Mouse (Mus musculus): ENCODE measurements around the gene L3mbtl2.

The L3mbtl2 gene

GRCm38 (mm10) chr15:81708991-81709390, 45.3 kb downstream of the L3mbtl2 start:
- DNase-seq (ENCODE audit: low read depth, low spot score), result no peak

GRCm38 (mm10) chr15:81709686-81710085, 46.0 kb downstream of the L3mbtl2 start:
- DNase-seq (ENCODE audit: low read depth, low spot score), result no peak

- DNase-seq (ENCODE audit: low read depth, low spot score), result no peak
Measured at GRCm38 (mm10) chr15:81710801-81711200, 47.1 kb downstream of the L3mbtl2 start.

- no peak for DNase-seq (ENCODE audit: low read depth, low spot score)
Measured at GRCm38 (mm10) chr15:81713742-81714141, 50.1 kb downstream of the L3mbtl2 start.

- no peak for DNase-seq (ENCODE audit: low read depth, low spot score)
Measured at GRCm38 (mm10) chr15:81718336-81719138, 54.8 kb downstream of the L3mbtl2 start.

GRCm38 (mm10) chr15:81719139-81719531, 55.4 kb downstream of the L3mbtl2 start:
- no peak for DNase-seq (ENCODE audit: low read depth, low spot score)

- DNase-seq (ENCODE audit: low read depth, low spot score), result no peak
Measured at GRCm38 (mm10) chr15:81722361-81722760, 58.7 kb downstream of the L3mbtl2 start.

GRCm38 (mm10) chr15:81723653-81724052, 60.0 kb downstream of the L3mbtl2 start:
- DNase-seq (ENCODE audit: low read depth, low spot score), result no peak

- no peak for DNase-seq (ENCODE audit: low read depth, low spot score)
Measured at GRCm38 (mm10) chr15:81725965-81726364, 62.3 kb downstream of the L3mbtl2 start.

- DNase-seq (ENCODE audit: low read depth, low spot score), result no peak
Measured at GRCm38 (mm10) chr15:81729241-81729791, 65.6 kb downstream of the L3mbtl2 start.

GRCm38 (mm10) chr15:81729792-81730635, 66.3 kb downstream of the L3mbtl2 start:
- DNase-seq (ENCODE audit: low read depth, low spot score), result peak; percentile 98

GRCm38 (mm10) chr15:81735075-81735474, 71.4 kb downstream of the L3mbtl2 start:
- no peak for DNase-seq (ENCODE audit: low read depth, low spot score)

All from forelimb bud, embryonic 11.5 days (tissue).